Mouse (Mus musculus) natural killer cell, adult 2 months (primary cell): ENCODE measurements around the gene Chrne.
A peak's percentile ranks its signal among the peaks of the same experiment; 100 is the strongest.
"Not testable (repeated sequence)": the region's sequence is repeated elsewhere in the genome, so short reads cannot be mapped to it uniquely, and the experiment has no call there.

Experiments used
- DNase-seq, 2 experiments: peaks; one replicate each; pipeline ENCODE4 v3.0.0; 2022; ENCODE audit warnings: low spot score in 2 of 2

The Chrne gene

GRCm38 (mm10) chr11:70585457-70585856, 33.6 kb downstream of the Chrne start:
- no peak for DNase-seq

- DNase-seq, result no peak
Observed at GRCm38 (mm10) chr11:70583775-70584174, 35.2 kb downstream of the Chrne start.

GRCm38 (mm10) chr11:70583022-70583714, 35.8 kb downstream of the Chrne start:
- DNase-seq, result no peak

- no peak for DNase-seq
Observed at GRCm38 (mm10) chr11:70582196-70582595, 36.8 kb downstream of the Chrne start.

- peak in 1 of 2 experiments; percentile 20 for DNase-seq
Observed at GRCm38 (mm10) chr11:70580921-70581320, 38.1 kb downstream of the Chrne start.

GRCm38 (mm10) chr11:70580358-70580720, 38.7 kb downstream of the Chrne start:
- DNase-seq, result no peak

GRCm38 (mm10) chr11:70579710-70580357, 39.2 kb downstream of the Chrne start:
- no peak for DNase-seq

- DNase-seq, result no peak
Observed at GRCm38 (mm10) chr11:70578962-70579361, 40.1 kb downstream of the Chrne start.

- no peak for DNase-seq
Observed at GRCm38 (mm10) chr11:70577201-70577600, 41.8 kb downstream of the Chrne start.

- no peak for DNase-seq
Observed at GRCm38 (mm10) chr11:70573872-70574271, 45.1 kb downstream of the Chrne start.

- no peak for DNase-seq
Observed at GRCm38 (mm10) chr11:70572348-70572902, 46.6 kb downstream of the Chrne start.

- no peak for DNase-seq
Observed at GRCm38 (mm10) chr11:70571641-70572040, 47.4 kb downstream of the Chrne start.

GRCm38 (mm10) chr11:70570614-70571013, 48.4 kb downstream of the Chrne start:
- DNase-seq, result not testable (repeated sequence)

- no peak for DNase-seq
Observed at GRCm38 (mm10) chr11:70566586-70566985, 52.4 kb downstream of the Chrne start.
